Mouse (Mus musculus): ENCODE data around the gene Krtap28-10.

- TF ChIP-seq FLI1 (IDR thresholded peaks at IDR 0.05; ENCODE audit: low read length) = no peak
- TF ChIP-seq GATA1 (IDR thresholded peaks at IDR 0.05; ENCODE audit: borderline replicate concordance, low read length) = no peak
Measured at GRCm38 (mm10) chr1:83091268-83091667, 49.0 kb upstream of the Krtap28-10 start.
